Mouse (Mus musculus) G1E (cell line): ENCODE data around the gene Rps27rt.

ENCODE experiments used
- CTCF ChIP-seq: IDR thresholded peaks from 2 replicates; pipeline ENCODE4 v1.5.1; 2012; ENCODE audit warnings: low read depth, low read length, inconsistent platforms, mixed read lengths
- GATA1 ChIP-seq: IDR thresholded peaks from 2 replicates; pipeline ENCODE4 v1.6.1; 2012; ENCODE audit warnings: borderline replicate concordance, low read length, inconsistent platforms, mixed read lengths
- GATA2 ChIP-seq: IDR thresholded peaks from 2 replicates; pipeline ENCODE4 v1.6.1; 2012; ENCODE audit warnings: low read depth, low read length, inconsistent platforms, borderline replicate concordance
- POLR2AphosphoS5 ChIP-seq: IDR thresholded peaks from 2 replicates; pipeline ENCODE4 v1.6.1; 2012; ENCODE audit warnings: low read depth, low read length, inconsistent platforms; ENCODE audit not compliant: insufficient replicate concordance
- TAL1 ChIP-seq: conservative IDR thresholded peaks from 2 replicates; pipeline ENCODE4 v1.6.1; 2012; ENCODE audit warnings: low read depth, low read length, inconsistent platforms, mixed read lengths

DNA sequence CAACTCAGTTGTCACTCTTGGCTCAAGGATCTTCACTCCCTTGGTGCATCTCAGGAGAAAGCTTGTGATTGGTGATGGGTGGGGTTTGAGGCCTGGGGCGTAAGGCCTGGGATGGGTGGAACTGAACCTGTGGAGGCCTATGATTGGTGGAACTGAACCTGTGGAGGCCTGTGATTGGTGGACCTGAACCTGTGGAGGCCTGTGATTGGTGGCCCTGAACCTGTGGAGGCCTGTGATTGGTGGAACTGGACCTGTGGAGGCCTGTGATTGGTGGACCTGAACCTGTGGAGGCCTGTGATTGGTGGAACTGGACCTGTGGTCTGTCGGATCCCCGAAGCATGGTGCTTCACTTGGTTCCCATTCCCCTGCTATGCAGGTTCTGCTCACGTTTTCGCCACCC is 3.2 kb upstream of the Rps27rt start:
- TF ChIP-seq CTCF (no peak), GATA1 (no peak), TAL1 (no peak), POLR2AphosphoS5 (no peak), GATA2 (no peak)
